In genomic region chr3:68496513-68496912, GRCm38 (mm10) we compare ENCODE assay signal across 10 mouse cellular contexts.
DNase-seq lines count a peak whose midpoint lies in the region; ATAC-seq and TF ChIP-seq lines count a peak whose summit lies in the region.
"Had no signal": no experiment of that assay in that cellular context is flagged by ENCODE, and none has a peak within 500 bp of the region (broad histone marks: within the 10 kb centered on the region; RNA-seq: fewer than 3 reads in every experiment).

No protein-coding gene starts in this region.

- DNase-seq in kidney, postnatal 10 days = no peak
- DNase-seq in hindbrain, postnatal 0 days (ENCODE audit: low spot score) = no peak
- DNase-seq in midbrain, postnatal 0 days (ENCODE audit: low spot score) = no peak
- DNase-seq in urinary bladder, postnatal 25 days (ENCODE audit: low spot score) = no peak
- no peak for DNase-seq in layer of hippocampus, postnatal 14 days (ENCODE audit: low spot score in 2 of 2)
- no peak for DNase-seq in adrenal gland, postnatal 10 days
- DNase-seq: gastrocnemius, postnatal 10 days had no signal

- WGBS in kidney, embryonic 16.5 days = 49% methylated on average over 6 of the region's 6 CpGs
- WGBS in embryonic facial prominence, embryonic 13.5 days = 43% methylated on average over 6 of the region's 6 CpGs
- 57% methylated on average over 6 of the region's 6 CpGs for WGBS in hindbrain, postnatal 0 days
- 55% methylated on average over 6 of the region's 6 CpGs for WGBS in midbrain, postnatal 0 days

- no peak overlapping the region for H3K27ac ChIP-seq in kidney, embryonic 16.5 days (ENCODE audit: low read length)
- H3K27ac ChIP-seq in embryonic facial prominence, embryonic 13.5 days = no peak overlapping the region
- no peak overlapping the region for H3K27ac ChIP-seq in hindbrain, postnatal 0 days
- no peak overlapping the region for H3K27ac ChIP-seq in midbrain, postnatal 0 days (ENCODE audit: low read depth, low read length)
- H3K27ac ChIP-seq: liver, embryonic 15.5 days had no signal

- no peak for ATAC-seq in kidney, embryonic 16.5 days (ENCODE audit: low FRiP score, low TSS enrichment)
- no peak for ATAC-seq in embryonic facial prominence, embryonic 13.5 days (ENCODE audit: insufficient number of reproducible peaks, insufficient read depth, low FRiP score, low TSS enrichment, low read depth)
- no peak for ATAC-seq in hindbrain, postnatal 0 days
- no peak for ATAC-seq in midbrain, postnatal 0 days (ENCODE audit: low FRiP score)

- no peaks in the 10 kb centered on the region for H3K36me3 ChIP-seq in kidney, embryonic 16.5 days (ENCODE audit: insufficient read depth, low read length)
- no peaks in the 10 kb centered on the region for H3K36me3 ChIP-seq in embryonic facial prominence, embryonic 13.5 days
- H3K36me3 ChIP-seq in hindbrain, postnatal 0 days (ENCODE audit: insufficient read depth, low read length) = no peaks in the 10 kb centered on the region
- H3K36me3 ChIP-seq in midbrain, postnatal 0 days (ENCODE audit: insufficient read depth, low read length) = no peaks in the 10 kb centered on the region
- H3K36me3 ChIP-seq: liver, embryonic 15.5 days had no signal

- peaks cover 33% of the 10 kb centered on the region for H3K4me1 ChIP-seq in kidney, embryonic 16.5 days (ENCODE audit: insufficient read depth, low read length)
- peaks cover 26% of the 10 kb centered on the region for H3K4me1 ChIP-seq in embryonic facial prominence, embryonic 13.5 days
- H3K4me1 ChIP-seq in hindbrain, postnatal 0 days (ENCODE audit: insufficient read depth, low read length) = peaks cover 5% of the 10 kb centered on the region; the same call in 1 of the 2 replicates
- H3K4me1 ChIP-seq in midbrain, postnatal 0 days (ENCODE audit: insufficient read depth, low read length) = 0 out of 2 replicates have a peak, but pooled peaks cover 4% of the 10 kb centered on the region

- no peak overlapping the region; the same call in 1 of the 2 replicates for H3K9ac ChIP-seq in kidney, embryonic 16.5 days (replicated peaks; ENCODE audit: low read length)
- no peak overlapping the region for H3K9ac ChIP-seq in embryonic facial prominence, embryonic 13.5 days
- H3K9ac ChIP-seq in hindbrain, postnatal 0 days (replicated peaks; ENCODE audit: low read length) = no peak overlapping the region; the same call in 1 of the 2 replicates
- no peak overlapping the region for H3K9ac ChIP-seq in midbrain, postnatal 0 days (replicated peaks; ENCODE audit: low read length, poor library complexity, severe bottlenecking)
- H3K9ac ChIP-seq: liver, embryonic 15.5 days had no signal

- peak overlapping the region; percentile 99 for H3K4me2 ChIP-seq in kidney, embryonic 16.5 days (replicated peaks; ENCODE audit: low read depth, low read length)
- H3K4me2 ChIP-seq in embryonic facial prominence, embryonic 13.5 days = peak overlapping the region; percentile 98
- H3K4me2 ChIP-seq in hindbrain, postnatal 0 days (ENCODE audit: low read depth, low read length) = peak overlapping the region; percentile 91
- peak overlapping the region; percentile 97 for H3K4me2 ChIP-seq in midbrain, postnatal 0 days (ENCODE audit: low read depth, low read length, poor library complexity, severe bottlenecking)

- no peak for TF ChIP-seq CTCF in hindbrain, postnatal 0 days (IDR thresholded peaks at IDR 0.05; ENCODE audit: low read depth)
- TF ChIP-seq CTCF in midbrain, postnatal 0 days (IDR thresholded peaks at IDR 0.05) = no peak

- H3K9me3 ChIP-seq in kidney, embryonic 16.5 days (ENCODE audit: low read length) = no peaks in the 10 kb centered on the region
- no peaks in the 10 kb centered on the region for H3K9me3 ChIP-seq in embryonic facial prominence, embryonic 13.5 days
- H3K9me3 ChIP-seq in hindbrain, postnatal 0 days (ENCODE audit: low read length) = no peaks in the 10 kb centered on the region
- H3K9me3 ChIP-seq in midbrain, postnatal 0 days (ENCODE audit: low read length) = no peaks in the 10 kb centered on the region
- H3K9me3 ChIP-seq: liver, embryonic 15.5 days had no signal

- no peak overlapping the region for H3K4me3 ChIP-seq in kidney, embryonic 16.5 days (ENCODE audit: low read length)
- H3K4me3 ChIP-seq in embryonic facial prominence, embryonic 13.5 days = no peak overlapping the region
- H3K4me3 ChIP-seq in hindbrain, postnatal 0 days (ENCODE audit: low read length) = no peak overlapping the region
- H3K4me3 ChIP-seq in midbrain, postnatal 0 days (ENCODE audit: low read depth, low read length) = peak overlapping the region; percentile 75; the same call in 1 of the 2 replicates

- H3K27me3 ChIP-seq in kidney, embryonic 16.5 days (ENCODE audit: insufficient read depth, low read length) = no peaks in the 10 kb centered on the region
- H3K27me3 ChIP-seq in embryonic facial prominence, embryonic 13.5 days = no peaks in the 10 kb centered on the region
- no peaks in the 10 kb centered on the region for H3K27me3 ChIP-seq in hindbrain, postnatal 0 days (ENCODE audit: insufficient read depth, low read length)
- no peaks in the 10 kb centered on the region for H3K27me3 ChIP-seq in midbrain, postnatal 0 days (ENCODE audit: insufficient read depth, low read length)
